Mouse (Mus musculus) E14TG2a.4 (cell line): ENCODE data around the gene Anxa2.

Source experiments
- CTCF ChIP-seq: conservative IDR thresholded peaks from 2 replicates; pipeline ENCODE4 v1.5.1; 2014; ENCODE audit warnings: low read length
- NANOG ChIP-seq: IDR thresholded peaks from 2 replicates; pipeline ENCODE4 v1.6.1; 2014; ENCODE audit warnings: borderline replicate concordance, low read length, mixed read lengths

DNA sequence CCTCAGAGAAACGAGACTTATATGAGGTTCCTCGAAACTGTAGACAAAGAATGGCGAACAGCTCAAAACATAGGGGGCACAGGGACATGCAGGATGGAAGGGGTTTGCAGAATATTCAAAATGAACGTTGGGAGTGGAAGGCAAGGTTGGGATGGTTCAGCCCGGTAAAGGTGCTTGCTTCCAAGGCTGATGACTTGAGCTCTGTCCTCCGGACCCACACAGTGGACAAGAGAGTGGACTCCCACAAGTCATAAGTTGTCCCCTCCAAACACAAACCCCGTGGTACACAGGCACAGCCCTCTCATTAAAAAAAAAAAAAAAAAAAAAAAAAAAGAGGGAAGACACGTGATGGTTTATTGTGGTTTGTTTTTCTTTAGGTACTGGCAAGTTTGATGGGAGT is 54.6 kb downstream of the Anxa2 start:
- TF ChIP-seq CTCF, result no peak
- TF ChIP-seq NANOG, result no peak
